Mouse (Mus musculus) lung, embryonic 15.5 days (tissue): Measurements from ENCODE around the gene Traf5. TPM values are rescaled to one million over a fixed set of nuclear protein-coding genes. Genes with fewer than 3 reads are reported as not detected.

Experiments used
- ATAC-seq: fragments of 200-750 bp; cut with Nextera tagmentation; 2 replicates; pipeline ENCODE4 v1.8.0; 2017; ENCODE audit warnings: moderate number of reproducible peaks, borderline replicate concordance; ENCODE audit not compliant: low FRiP score, low TSS enrichment; ENCODE audit errors: extremely low read depth
- H3K27ac ChIP-seq: fragments of 300-500 bp; sonication (generic); 2 replicates; pipeline ENCODE4 v1.5.1; 2015; ENCODE audit warnings: moderate library complexity, mild to moderate bottlenecking, inconsistent platforms
- H3K27me3 ChIP-seq: fragments of 300-500 bp; sonication (generic); 2 replicates; pipeline ENCODE4 v1.6.1; 2015; ENCODE audit warnings: inconsistent platforms
- H3K36me3 ChIP-seq: fragments of 300-500 bp; sonication (generic); 2 replicates; pipeline ENCODE4 v1.6.1; 2015; ENCODE audit warnings: inconsistent platforms
- H3K4me1 ChIP-seq: fragments of 300-500 bp; sonication (generic); 2 replicates; pipeline ENCODE4 v1.6.1; 2015; ENCODE audit warnings: inconsistent platforms
- H3K4me2 ChIP-seq: fragments of 300-500 bp; sonication (generic); 2 replicates; pipeline ENCODE4 v1.6.1; 2015; ENCODE audit warnings: inconsistent platforms, mild to moderate bottlenecking, moderate library complexity
- H3K4me3 ChIP-seq: fragments of 300-500 bp; sonication (generic); 2 replicates; pipeline ENCODE4 v1.5.1; 2015; ENCODE audit warnings: mild to moderate bottlenecking, inconsistent platforms
- H3K9ac ChIP-seq: fragments of 300-500 bp; sonication (generic); 2 replicates; pipeline ENCODE4 v1.6.1; 2015; ENCODE audit warnings: inconsistent platforms
- H3K9me3 ChIP-seq: fragments of 300-500 bp; sonication (generic); 2 replicates; pipeline ENCODE4 v1.6.1; 2016; ENCODE audit warnings: inconsistent platforms
- WGBS: fragments of 180-500 bp; shearing (Covaris S2); methylation state at CpG from one replicate; pipeline ENCODE4 v1.1.7; 2015; 5-methylcytosine and 5-hydroxymethylcytosine counted together
- polyA plus RNA-seq: library from polyadenylated mRNA; unstranded; fragments of >200 nt; fragmentation: Nextera tagmentation; extraction: Ambion mirVana; gene quantifications from 2 replicates; pipeline ENCODE4 v1.2.1, GENCODE M21; 2015

The Traf5 gene
- polyA plus RNA-seq = 22.0 and 22.4 TPM in 2 replicates

- peak within 1 kb of the TSS; percentile 66 for H3K9ac ChIP-seq
- peak within 1 kb of the TSS; percentile 85 for H3K4me2 ChIP-seq
- no peaks in the 10 kb centered on the region for H3K36me3 ChIP-seq
- H3K9me3 ChIP-seq = no peaks in the 10 kb centered on the region
- under 1% methylated on average over 63 of the region's 63 CpGs for WGBS
- H3K4me3 ChIP-seq = peak within 1 kb of the TSS; percentile 63
- H3K4me1 ChIP-seq = peaks cover 14% of the 10 kb centered on the region
- H3K27ac ChIP-seq = peak within 1 kb of the TSS; percentile 80
- peaks cover 12% of the 10 kb centered on the region; the same call in 1 of the 2 replicates for H3K27me3 ChIP-seq
- ATAC-seq = peak; percentile 98
Observed at GRCm38 (mm10) chr1:192091806-192092772, at the start of gene Traf5. Traf5 (minus strand) TSS chr1:192092559.

DNA sequence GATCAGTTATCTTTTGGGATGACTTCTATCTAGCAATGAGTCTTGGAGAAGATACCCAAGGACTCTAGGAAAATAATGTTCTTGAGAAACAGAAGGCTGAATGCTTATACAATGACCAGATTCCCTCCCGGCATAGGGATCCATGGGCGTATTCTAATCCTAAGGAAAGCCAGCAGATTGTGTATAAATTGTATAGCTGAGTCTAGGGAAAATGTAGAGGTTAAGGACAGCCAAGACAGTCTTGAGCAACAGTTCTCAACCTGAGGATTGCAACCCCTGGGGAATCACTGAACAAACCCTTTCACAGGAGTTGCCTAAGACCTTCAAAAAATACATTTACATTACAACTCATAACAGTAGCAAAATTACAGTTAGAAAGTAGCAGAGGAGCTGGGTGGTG is 48.0 kb upstream of the Traf5 start:
- WGBS = 96% methylated on average over 2 of the region's 2 CpGs
- Histone ChIP-seq H3K4me1 (peaks cover 18% of the 10 kb centered on the region), H3K9ac (no peak overlapping the region), H3K27me3 (no peaks in the 10 kb centered on the region), H3K27ac (no peak overlapping the region), H3K4me2 (no peak overlapping the region), H3K36me3 (no peaks in the 10 kb centered on the region), H3K9me3 (no peaks in the 10 kb centered on the region), H3K4me3 (no peak overlapping the region)
- ATAC-seq = no peak

DNA sequence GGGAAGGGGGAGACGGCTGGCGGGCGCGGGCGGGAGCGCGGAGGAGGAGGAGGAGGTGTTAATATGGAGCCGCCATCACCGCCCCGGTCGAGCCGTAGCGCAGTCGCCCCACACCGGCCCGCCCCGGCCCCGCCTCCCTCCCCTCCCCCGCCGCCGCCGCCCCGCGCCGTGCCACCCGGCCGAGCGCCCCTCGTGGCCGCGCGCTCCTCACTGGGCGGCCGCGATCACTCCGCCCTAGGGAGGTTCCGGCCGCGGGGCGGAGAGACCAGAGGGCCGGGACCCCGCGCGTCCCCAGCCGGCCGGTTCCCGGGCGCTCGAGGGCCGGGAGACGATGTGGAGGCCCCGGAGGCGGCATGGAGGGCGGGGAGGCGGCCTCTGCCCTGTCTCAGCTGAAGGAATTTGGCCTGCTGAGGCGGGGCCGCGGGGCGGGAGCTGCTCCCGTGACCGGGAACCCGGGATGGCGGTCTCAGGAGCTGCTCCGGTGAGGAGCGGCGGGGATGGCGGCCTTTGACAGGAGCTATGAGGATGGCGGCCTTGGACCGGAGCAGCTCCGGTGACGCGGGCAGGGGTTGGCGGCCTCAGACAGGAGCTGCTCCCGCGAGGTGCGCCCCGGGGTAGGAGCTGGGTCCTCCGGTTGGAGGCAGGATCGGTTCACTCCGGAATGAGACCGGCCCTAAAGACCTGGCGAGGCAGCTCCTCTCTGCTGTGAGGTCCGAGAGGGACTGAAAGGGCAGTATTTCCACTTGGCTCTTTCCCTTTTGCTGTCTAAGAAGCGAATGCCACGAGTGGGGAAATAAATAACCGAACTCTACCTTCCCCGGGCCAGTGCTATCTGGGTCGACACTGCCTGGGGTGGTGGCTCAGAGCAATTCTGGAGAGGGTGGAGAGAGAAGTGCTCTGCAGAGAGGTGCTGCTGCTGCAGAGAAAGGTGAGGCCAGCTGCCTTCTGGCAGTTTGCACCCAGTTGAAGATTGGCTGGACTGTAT is 45.9 kb upstream of the Traf5 start, which contains the start of gene Rcor3:
Gene Rcor3, minus strand, starts transcription at position 137 of the 985 bp plus-strand sequence.
- WGBS = 0% methylated on average over 61 of the region's 88 CpGs
- Histone ChIP-seq H3K27me3 (no peaks in the 10 kb centered on the region), H3K4me3 (peak within 1 kb of the TSS; percentile 94), H3K4me1 (peaks cover 18% of the 10 kb centered on the region), H3K27ac (peak within 1 kb of the TSS; percentile 97), H3K9me3 (no peaks in the 10 kb centered on the region), H3K9ac (peak within 1 kb of the TSS; percentile 96), H3K4me2 (peak within 1 kb of the TSS; percentile 97), H3K36me3 (no peaks in the 10 kb centered on the region)
- peak; percentile 83 for ATAC-seq

- peak overlapping the region; percentile 96 for H3K9ac ChIP-seq
- H3K9me3 ChIP-seq = no peaks in the 10 kb centered on the region
- peak overlapping the region; percentile 97 for H3K27ac ChIP-seq
- H3K36me3 ChIP-seq = no peaks in the 10 kb centered on the region
- ATAC-seq = peak; percentile 37; the same call in 1 of the 2 replicates
- H3K4me1 ChIP-seq = peaks cover 18% of the 10 kb centered on the region
- WGBS = under 1% methylated on average over 48 of the region's 61 CpGs
- peak overlapping the region; percentile 97 for H3K4me2 ChIP-seq
- H3K27me3 ChIP-seq = no peaks in the 10 kb centered on the region
- H3K4me3 ChIP-seq = peak overlapping the region; percentile 94
Observed at GRCm38 (mm10) chr1:192137291-192137925, 45.0 kb upstream of the Traf5 start.

DNA sequence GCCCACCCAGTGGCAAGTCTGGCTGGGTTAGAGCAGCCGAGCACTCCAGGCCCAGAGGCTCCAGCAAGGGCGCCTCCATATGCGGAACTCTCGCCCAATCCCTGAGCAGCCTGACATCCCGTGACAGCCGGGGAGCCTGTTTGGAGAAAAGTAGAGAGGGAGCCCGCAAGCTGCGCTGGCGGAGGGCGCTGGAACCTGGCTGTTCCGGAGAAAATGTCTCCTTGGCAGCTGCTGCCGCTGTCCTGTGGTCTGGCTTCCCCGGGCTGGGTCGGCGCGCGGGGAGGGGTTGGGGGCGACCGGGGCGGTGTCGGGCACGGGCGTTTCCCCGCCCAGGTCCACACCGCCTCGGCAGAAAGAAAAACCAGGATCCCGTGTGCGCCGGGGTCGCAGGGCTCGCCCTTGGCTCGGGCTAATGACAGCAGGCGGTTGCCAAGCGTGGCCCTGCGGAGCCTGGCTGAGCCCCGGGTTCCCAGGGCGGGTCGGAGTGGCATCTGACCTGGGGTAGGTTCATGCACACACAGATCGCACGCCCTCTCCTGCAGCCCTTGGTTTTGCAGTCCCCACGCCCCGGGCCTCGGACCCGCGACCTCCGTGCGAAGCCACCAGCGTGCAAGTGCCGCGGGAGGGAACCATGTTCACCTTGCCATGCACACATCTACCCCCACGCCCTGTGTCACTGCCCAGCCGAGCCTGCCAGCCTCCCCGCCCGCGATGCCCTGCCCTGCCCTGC is 44.4 kb upstream of the Traf5 start:
- Histone ChIP-seq H3K4me2 (peak overlapping the region; percentile 97), H3K4me3 (peak overlapping the region; percentile 94), H3K9me3 (no peaks in the 10 kb centered on the region), H3K27me3 (no peaks in the 10 kb centered on the region), H3K4me1 (peaks cover 18% of the 10 kb centered on the region), H3K36me3 (no peaks in the 10 kb centered on the region), H3K9ac (peak overlapping the region; percentile 96), H3K27ac (peak overlapping the region; percentile 97)
- ATAC-seq = peak; percentile 84
- WGBS = under 1% methylated on average over 52 of the region's 55 CpGs

GRCm38 (mm10) chr1:192130202-192130601 is 37.8 kb upstream of the Traf5 start:
- 93% methylated on average over 1 of the region's 1 CpGs for WGBS
- no peak for ATAC-seq

GRCm38 (mm10) chr1:192128343-192128742 is 36.0 kb upstream of the Traf5 start:
- no peak overlapping the region for H3K4me3 ChIP-seq
- ATAC-seq = no peak
- no peaks in the 10 kb centered on the region for H3K27me3 ChIP-seq
- WGBS = 83% methylated on average over 8 of the region's 8 CpGs
- peaks cover 25% of the 10 kb centered on the region for H3K36me3 ChIP-seq
- no peak overlapping the region for H3K9ac ChIP-seq
- no peaks in the 10 kb centered on the region for H3K4me1 ChIP-seq
- no peaks in the 10 kb centered on the region for H3K9me3 ChIP-seq
- H3K4me2 ChIP-seq = no peak overlapping the region
- H3K27ac ChIP-seq = no peak overlapping the region

More at GRCm38 (mm10) chr1:192130202-192130601, 37.8 kb upstream of the Traf5 start:
- no peaks in the 10 kb centered on the region for H3K4me1 ChIP-seq
- H3K27me3 ChIP-seq = no peaks in the 10 kb centered on the region
- no peak overlapping the region for H3K27ac ChIP-seq
- no peaks in the 10 kb centered on the region for H3K9me3 ChIP-seq
- H3K9ac ChIP-seq = no peak overlapping the region
- no peak overlapping the region for H3K4me2 ChIP-seq
- peaks cover 13% of the 10 kb centered on the region; the same call in 1 of the 2 replicates for H3K36me3 ChIP-seq
- no peak overlapping the region for H3K4me3 ChIP-seq

GRCm38 (mm10) chr1:192125761-192126160 is 33.4 kb upstream of the Traf5 start:
- 87% methylated on average over 6 of the region's 6 CpGs for WGBS
- Histone ChIP-seq H3K36me3 (peaks cover 44% of the 10 kb centered on the region), H3K4me3 (no peak overlapping the region), H3K4me2 (no peak overlapping the region), H3K27me3 (no peaks in the 10 kb centered on the region), H3K27ac (no peak overlapping the region), H3K4me1 (no peaks in the 10 kb centered on the region), H3K9ac (no peak overlapping the region), H3K9me3 (no peaks in the 10 kb centered on the region)
- no peak for ATAC-seq

DNA sequence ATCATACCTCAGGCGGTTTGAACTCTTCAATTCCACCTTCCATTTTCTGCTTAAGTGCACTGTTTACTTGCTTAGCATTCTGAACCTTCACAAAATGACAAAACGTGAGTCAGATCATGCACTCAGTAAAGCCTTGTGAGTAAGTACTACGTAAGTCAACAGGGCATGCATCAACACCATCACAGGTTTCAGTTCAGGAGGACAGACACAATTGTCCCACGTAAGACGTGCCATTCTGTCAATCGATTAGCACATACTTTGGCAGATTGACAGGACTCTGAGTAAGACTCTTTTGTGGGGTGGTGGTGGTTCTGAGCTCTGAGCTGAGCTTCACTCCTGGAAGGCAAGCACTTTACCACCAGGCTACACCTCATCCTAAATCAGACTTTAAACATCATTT is 23.9 kb upstream of the Traf5 start:
- no peaks in the 10 kb centered on the region for H3K27me3 ChIP-seq
- 89% methylated on average over 6 of the region's 6 CpGs for WGBS
- no peak overlapping the region for H3K9ac ChIP-seq
- no peak overlapping the region for H3K4me3 ChIP-seq
- H3K36me3 ChIP-seq = peaks cover 71% of the 10 kb centered on the region
- H3K4me1 ChIP-seq = no peaks in the 10 kb centered on the region
- H3K27ac ChIP-seq = no peak overlapping the region
- ATAC-seq = no peak
- no peaks in the 10 kb centered on the region for H3K9me3 ChIP-seq
- no peak overlapping the region for H3K4me2 ChIP-seq

GRCm38 (mm10) chr1:192115378-192115777 is 23.0 kb upstream of the Traf5 start:
- H3K4me3 ChIP-seq = no peak overlapping the region
- H3K27me3 ChIP-seq = no peaks in the 10 kb centered on the region
- no peaks in the 10 kb centered on the region for H3K9me3 ChIP-seq
- peaks cover 65% of the 10 kb centered on the region for H3K36me3 ChIP-seq
- no peak overlapping the region for H3K9ac ChIP-seq
- no peak for ATAC-seq
- H3K27ac ChIP-seq = no peak overlapping the region
- no peaks in the 10 kb centered on the region for H3K4me1 ChIP-seq
- no peak overlapping the region for H3K4me2 ChIP-seq
- 86% methylated on average over 1 of the region's 1 CpGs for WGBS
